Mouse (Mus musculus): ENCODE results near the gene Plekhg1.

Plekhg1 gene

GRCm38 (mm10) chr10:3827368-3827767 lies 87.2 kb downstream of the Plekhg1 start:
- DNase-seq (ENCODE audit: low read depth in 2 of 2, low spot score in 2 of 2): no peak

GRCm38 (mm10) chr10:3829472-3829871 lies 89.3 kb downstream of the Plekhg1 start:
- no peak for DNase-seq (ENCODE audit: low read depth in 2 of 2, low spot score in 2 of 2)

- no peak for DNase-seq (ENCODE audit: low read depth in 2 of 2, low spot score in 2 of 2)
Measured at GRCm38 (mm10) chr10:3830618-3831017, 90.5 kb downstream of the Plekhg1 start.

GRCm38 (mm10) chr10:3831597-3832351 lies 91.6 kb downstream of the Plekhg1 start:
- DNase-seq (ENCODE audit: low read depth in 2 of 2, low spot score in 2 of 2): no peak

GRCm38 (mm10) chr10:3834060-3834459 lies 93.9 kb downstream of the Plekhg1 start:
- no peak for DNase-seq (ENCODE audit: low read depth in 2 of 2, low spot score in 2 of 2)

GRCm38 (mm10) chr10:3834678-3835077 lies 94.5 kb downstream of the Plekhg1 start:
- no peak for DNase-seq (ENCODE audit: low read depth in 2 of 2, low spot score in 2 of 2)

- no peak for DNase-seq (ENCODE audit: low read depth in 2 of 2, low spot score in 2 of 2)
Measured at GRCm38 (mm10) chr10:3835616-3836015, 95.5 kb downstream of the Plekhg1 start.

- no peak for DNase-seq (ENCODE audit: low read depth in 2 of 2, low spot score in 2 of 2)
Measured at GRCm38 (mm10) chr10:3839748-3840432, 99.7 kb downstream of the Plekhg1 start.

GRCm38 (mm10) chr10:3844430-3844829 lies 104.3 kb downstream of the Plekhg1 start:
- DNase-seq (ENCODE audit: low read depth in 2 of 2, low spot score in 2 of 2): no peak

GRCm38 (mm10) chr10:3847021-3847420 lies 106.9 kb downstream of the Plekhg1 start:
- DNase-seq (ENCODE audit: low read depth in 2 of 2, low spot score in 2 of 2): no peak

- no peak for DNase-seq (ENCODE audit: low read depth in 2 of 2, low spot score in 2 of 2)
Measured at GRCm38 (mm10) chr10:3851461-3851860, 111.3 kb downstream of the Plekhg1 start.

- DNase-seq (ENCODE audit: low read depth in 2 of 2, low spot score in 2 of 2): no peak
Measured at GRCm38 (mm10) chr10:3852733-3853132, 112.6 kb downstream of the Plekhg1 start.

- DNase-seq (ENCODE audit: low read depth in 2 of 2, low spot score in 2 of 2): no peak
Measured at GRCm38 (mm10) chr10:3857912-3858311, 117.7 kb downstream of the Plekhg1 start.

- DNase-seq (ENCODE audit: low read depth in 2 of 2, low spot score in 2 of 2): no peak
Measured at GRCm38 (mm10) chr10:3858437-3858836, 118.3 kb downstream of the Plekhg1 start.

GRCm38 (mm10) chr10:3858961-3859714 lies 119.0 kb downstream of the Plekhg1 start:
- no peak for DNase-seq (ENCODE audit: low read depth in 2 of 2, low spot score in 2 of 2)

- no peak for DNase-seq (ENCODE audit: low read depth in 2 of 2, low spot score in 2 of 2)
Measured at GRCm38 (mm10) chr10:3863411-3864195, 123.4 kb downstream of the Plekhg1 start.

- DNase-seq (ENCODE audit: low read depth in 2 of 2, low spot score in 2 of 2): no peak
Measured at GRCm38 (mm10) chr10:3864196-3864540, 124.0 kb downstream of the Plekhg1 start.

- DNase-seq (ENCODE audit: low read depth in 2 of 2, low spot score in 2 of 2): no peak
Measured at GRCm38 (mm10) chr10:3867298-3867697, 127.1 kb downstream of the Plekhg1 start.

GRCm38 (mm10) chr10:3870828-3871227 lies 130.7 kb downstream of the Plekhg1 start:
- DNase-seq (ENCODE audit: low read depth in 2 of 2, low spot score in 2 of 2): no peak

- no peak for DNase-seq (ENCODE audit: low read depth in 2 of 2, low spot score in 2 of 2)
Measured at GRCm38 (mm10) chr10:3873467-3873866, 133.3 kb downstream of the Plekhg1 start.

GRCm38 (mm10) chr10:3877852-3878535 lies 137.8 kb downstream of the Plekhg1 start:
- no peak for DNase-seq (ENCODE audit: low read depth in 2 of 2, low spot score in 2 of 2)

Measured in CD8-positive naive resting alpha-beta T cell, adult 2 months (primary cell).